Mouse (Mus musculus) G1E (cell line): ENCODE measurements around the gene Serp2. TPM values are rescaled to one million over a fixed set of nuclear protein-coding genes. Genes with fewer than 3 reads are reported as not detected.

Source experiments
- ATAC-seq: 2 replicates; pipeline ENCODE4 v1.8.0; 2016; ENCODE audit warnings: mild to moderate bottlenecking; ENCODE audit not compliant: insufficient number of reproducible peaks, poor library complexity, low FRiP score, severe bottlenecking; ENCODE audit errors: extremely low read depth
- DNase-seq: peaks from one replicate; pipeline ENCODE4 v3.0.0; 2012; ENCODE audit warnings: low spot score
- H3K27me3 ChIP-seq: 2 replicates; pipeline ENCODE4 v1.6.1; 2012; ENCODE audit warnings: mild to moderate bottlenecking, low read length, inconsistent platforms; ENCODE audit not compliant: insufficient read depth
- H3K36me3 ChIP-seq: replicated peaks from 2 replicates; pipeline ENCODE3; 2012; ENCODE audit warnings: mild to moderate bottlenecking, inconsistent platforms
- H3K4me1 ChIP-seq: 2 replicates; pipeline ENCODE4 v1.6.1; 2012; ENCODE audit warnings: low read depth, low read length, inconsistent platforms, mixed read lengths; ENCODE audit not compliant: insufficient read depth
- H3K4me3 ChIP-seq: 2 replicates; pipeline ENCODE4 v1.5.1; 2012; ENCODE audit warnings: low read depth, mild to moderate bottlenecking, inconsistent platforms, low read length, moderate library complexity, mixed read lengths
- H3K9me3 ChIP-seq: replicated peaks from 2 replicates; pipeline ENCODE4 v1.6.1; 2012; ENCODE audit warnings: inconsistent platforms
- CTCF ChIP-seq: IDR thresholded peaks from 2 replicates; pipeline ENCODE4 v1.5.1; 2012; ENCODE audit warnings: low read depth, low read length, inconsistent platforms, mixed read lengths
- GATA1 ChIP-seq: IDR thresholded peaks from 2 replicates; pipeline ENCODE4 v1.6.1; 2012; ENCODE audit warnings: borderline replicate concordance, low read length, inconsistent platforms, mixed read lengths
- GATA2 ChIP-seq: IDR thresholded peaks from 2 replicates; pipeline ENCODE4 v1.6.1; 2012; ENCODE audit warnings: low read depth, low read length, inconsistent platforms, borderline replicate concordance
- POLR2AphosphoS5 ChIP-seq: IDR thresholded peaks from 2 replicates; pipeline ENCODE4 v1.6.1; 2012; ENCODE audit warnings: low read depth, low read length, inconsistent platforms; ENCODE audit not compliant: insufficient replicate concordance
- TAL1 ChIP-seq: conservative IDR thresholded peaks from 2 replicates; pipeline ENCODE4 v1.6.1; 2012; ENCODE audit warnings: low read depth, low read length, inconsistent platforms, mixed read lengths
- polyA plus RNA-seq: library from polyadenylated mRNA; stranded (reverse); fragments of >175 nt; gene quantifications from 2 replicates; pipeline ENCODE4 v1.2.3, GENCODE M21; 2012
- total RNA-seq, 2 experiments: library from RNA; stranded (forward) in 1 of 2; stranded (reverse) in 1 of 2; fragments of 200-1000 nt in 1 of 2; fragments of >200 nt in 1 of 2; fragmentation: Nextera tagmentation in 1 of 2; gene quantifications; 2 replicates each; pipeline ENCODE4 v1.2.3; 2014 to 2017

The Serp2 gene
- total and polyA plus RNA-seq, 3 experiments: not detected

GRCm38 (mm10) chr14:76592090-76592489, 35.4 kb upstream of the Serp2 start:
- Histone ChIP-seq H3K27me3 (no peaks in the 10 kb centered on the region), H3K4me3 (no peak overlapping the region), H3K36me3 (no peaks in the 10 kb centered on the region), H3K9me3 (peaks cover 24% of the 10 kb centered on the region), H3K4me1 (no peaks in the 10 kb centered on the region)
- TF ChIP-seq TAL1: no peak
- no peak for TF ChIP-seq GATA1
- no peak for TF ChIP-seq GATA2
- TF ChIP-seq CTCF: no peak
- no peak for TF ChIP-seq POLR2AphosphoS5
- DNase-seq (no peak), ATAC-seq (no peak)

- Histone ChIP-seq H3K36me3 (no peaks in the 10 kb centered on the region), H3K4me1 (no peaks in the 10 kb centered on the region), H3K4me3 (no peak overlapping the region), H3K27me3 (no peaks in the 10 kb centered on the region), H3K9me3 (peaks cover 24% of the 10 kb centered on the region)
- ATAC-seq (no peak), DNase-seq (no peak)
- TF ChIP-seq GATA2 (no peak), POLR2AphosphoS5 (no peak), CTCF (no peak), GATA1 (no peak)
These were observed 33.4 kb upstream of the Serp2 start for GRCm38 (mm10) chr14:76590134-76590533.

- Histone ChIP-seq H3K9me3 (peaks cover 24% of the 10 kb centered on the region), H3K36me3 (no peaks in the 10 kb centered on the region), H3K4me3 (no peak overlapping the region), H3K27me3 (no peaks in the 10 kb centered on the region), H3K4me1 (no peaks in the 10 kb centered on the region)
- TF ChIP-seq TAL1 (no peak), POLR2AphosphoS5 (no peak), GATA2 (no peak), CTCF (no peak), GATA1 (no peak)
- DNase-seq: no peak
- no peak for ATAC-seq
These were observed 33.0 kb upstream of the Serp2 start for GRCm38 (mm10) chr14:76589671-76590070.

- Histone ChIP-seq H3K36me3 (no peaks in the 10 kb centered on the region), H3K9me3 (peaks cover 20% of the 10 kb centered on the region), H3K4me3 (no peak overlapping the region), H3K4me1 (no peaks in the 10 kb centered on the region), H3K27me3 (peaks cover 7% of the 10 kb centered on the region; the same call in 1 of the 2 replicates)
- no peak for TF ChIP-seq CTCF
- no peak for TF ChIP-seq GATA2
- TF ChIP-seq TAL1: no peak
- no peak for TF ChIP-seq POLR2AphosphoS5
- TF ChIP-seq GATA1: no peak
- ATAC-seq (no peak), DNase-seq (no peak)
These were observed 29.2 kb upstream of the Serp2 start for GRCm38 (mm10) chr14:76585831-76586405.

GRCm38 (mm10) chr14:76583985-76584384, 27.3 kb upstream of the Serp2 start:
- ATAC-seq (no peak), DNase-seq (no peak)
- Histone ChIP-seq H3K9me3 (peaks cover 24% of the 10 kb centered on the region), H3K4me1 (no peaks in the 10 kb centered on the region), H3K27me3 (peaks cover 7% of the 10 kb centered on the region; the same call in 1 of the 2 replicates), H3K36me3 (no peaks in the 10 kb centered on the region), H3K4me3 (no peak overlapping the region)
- TF ChIP-seq POLR2AphosphoS5 (no peak), GATA2 (no peak), CTCF (no peak), GATA1 (no peak), TAL1 (no peak)

- ATAC-seq (no peak), DNase-seq (no peak)
- H3K9me3 ChIP-seq: peaks cover 22% of the 10 kb centered on the region
- TF ChIP-seq GATA1 (no peak), CTCF (no peak), TAL1 (no peak), GATA2 (no peak), POLR2AphosphoS5 (no peak)
- H3K4me1 ChIP-seq: no peaks in the 10 kb centered on the region
- H3K36me3 ChIP-seq: no peaks in the 10 kb centered on the region
- H3K4me3 ChIP-seq: no peak overlapping the region
- peaks cover 7% of the 10 kb centered on the region; the same call in 1 of the 2 replicates for H3K27me3 ChIP-seq
These were observed 25.6 kb upstream of the Serp2 start for GRCm38 (mm10) chr14:76581974-76582922.
